Mouse (Mus musculus): ENCODE measurements around the gene Lrrc3b. TPM values are rescaled to one million over a fixed set of nuclear protein-coding genes. Genes with fewer than 3 reads are reported as not detected.

The Lrrc3b gene
- 1 to 10 TPM; 7.7 to 8.6 TPM for total RNA-seq (2021)

DNA sequence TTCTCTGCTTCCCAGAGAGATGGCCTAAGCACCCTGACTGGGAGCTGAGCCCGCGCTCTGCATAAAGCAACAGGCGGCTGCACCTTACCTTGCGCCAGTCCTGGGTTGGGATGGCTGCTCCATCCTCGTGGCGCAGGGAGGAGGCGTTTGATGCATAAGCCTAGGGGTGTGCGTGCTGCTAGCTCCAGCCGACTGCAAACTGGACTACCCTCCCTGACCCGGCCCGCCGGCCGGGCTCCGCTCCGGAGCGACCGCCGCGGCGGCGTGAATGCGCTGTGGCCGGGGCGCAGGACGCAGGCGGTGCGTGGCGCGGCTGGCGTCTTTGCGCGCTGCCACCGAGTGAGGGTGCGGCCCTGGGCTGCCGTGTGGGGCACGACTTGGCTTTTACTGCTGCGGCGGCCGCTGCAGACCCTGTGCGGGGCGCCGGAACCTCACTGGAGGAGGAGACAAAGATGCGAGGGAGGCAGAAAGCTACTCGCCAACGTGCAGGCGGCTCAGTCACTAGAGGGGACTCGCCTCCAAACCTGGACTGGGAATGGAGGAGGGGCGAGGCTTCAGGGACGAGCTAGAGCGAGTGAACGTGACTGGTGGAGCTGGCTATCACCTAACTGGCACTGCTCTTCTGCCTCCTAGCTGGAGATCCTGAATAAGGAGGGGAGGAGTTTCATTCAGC, at the start of gene Lrrc3b:
Lrrc3b (minus strand) TSS at position 503 of the 673 bp plus-strand sequence.
- peak; percentile 55 to 58 for DNase-seq

GRCm38 (mm10) chr14:15477668-15478067, 38.9 kb upstream of the Lrrc3b start:
- no peak for DNase-seq

- DNase-seq: peak; percentile 6 to 24
These were observed 697 bp downstream of the Lrrc3b start for GRCm38 (mm10) chr14:15438096-15438484.

DNA sequence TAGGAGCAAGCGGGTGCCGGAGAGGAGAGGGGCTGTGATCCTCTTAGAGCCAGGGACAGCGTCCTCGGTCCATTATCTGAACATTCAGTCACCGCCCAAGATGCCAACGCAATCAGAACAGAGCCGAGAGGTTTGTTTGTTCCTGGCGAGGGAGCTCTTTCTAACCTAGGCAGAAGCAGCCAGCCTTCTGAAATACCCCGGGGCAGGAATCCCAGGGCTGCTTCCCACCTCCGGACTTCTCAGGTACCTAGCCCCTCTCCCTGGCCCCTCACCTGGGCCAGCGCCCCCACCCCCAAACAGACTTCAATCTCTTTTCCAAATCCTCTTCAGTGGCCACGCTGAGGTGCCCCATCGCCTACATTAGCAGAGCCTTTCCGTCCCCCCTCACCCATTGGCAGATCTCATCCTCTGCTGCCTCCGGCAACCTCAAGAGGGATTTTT, 1.3 kb downstream of the Lrrc3b start:
- DNase-seq: peak; percentile 11 to 19

- no peak for DNase-seq
These were observed 1.7 kb downstream of the Lrrc3b start for GRCm38 (mm10) chr14:15437046-15437445.

- no peak for DNase-seq
These were observed 2.2 kb downstream of the Lrrc3b start for GRCm38 (mm10) chr14:15436586-15436985.

DNA sequence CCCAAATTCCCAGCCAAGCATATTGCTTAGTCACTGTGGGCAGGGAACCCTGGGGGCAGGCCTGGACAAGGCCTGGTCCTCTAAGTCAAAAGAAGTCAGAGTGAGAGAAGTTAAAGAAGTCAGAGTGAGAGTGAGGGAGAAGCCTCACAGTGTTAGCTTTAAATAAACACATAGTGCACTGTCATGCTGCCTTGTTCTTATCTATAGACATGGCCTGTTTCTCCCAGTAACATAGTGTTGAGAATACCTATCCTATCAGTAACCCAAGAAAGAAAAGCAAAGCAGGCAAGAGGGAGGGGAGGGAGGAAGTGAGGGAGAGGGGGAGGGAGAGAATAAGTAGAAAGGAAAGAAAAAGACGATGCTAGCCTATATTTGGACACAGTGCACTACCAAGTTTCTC, 6.4 kb downstream of the Lrrc3b start:
- DNase-seq: no peak

DNA sequence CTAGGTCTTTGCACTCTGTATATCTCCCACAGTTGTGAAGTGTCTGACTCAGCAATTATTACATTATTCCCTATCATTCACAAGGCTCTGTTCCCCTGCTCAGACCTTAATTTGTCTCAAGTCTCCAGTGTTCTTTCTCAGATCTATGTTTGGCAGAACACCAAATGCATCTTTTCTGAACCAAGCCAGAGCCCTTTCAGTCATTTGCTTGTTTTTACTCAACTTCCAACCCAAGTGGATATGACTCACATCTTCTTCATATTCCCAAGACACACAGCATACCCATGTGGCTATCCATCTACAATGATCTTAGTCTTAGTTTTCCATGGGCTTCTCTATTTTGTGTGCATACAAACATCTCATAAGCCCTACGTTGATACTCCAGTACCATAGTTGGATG, 17.2 kb downstream of the Lrrc3b start:
- DNase-seq: no peak

DNA sequence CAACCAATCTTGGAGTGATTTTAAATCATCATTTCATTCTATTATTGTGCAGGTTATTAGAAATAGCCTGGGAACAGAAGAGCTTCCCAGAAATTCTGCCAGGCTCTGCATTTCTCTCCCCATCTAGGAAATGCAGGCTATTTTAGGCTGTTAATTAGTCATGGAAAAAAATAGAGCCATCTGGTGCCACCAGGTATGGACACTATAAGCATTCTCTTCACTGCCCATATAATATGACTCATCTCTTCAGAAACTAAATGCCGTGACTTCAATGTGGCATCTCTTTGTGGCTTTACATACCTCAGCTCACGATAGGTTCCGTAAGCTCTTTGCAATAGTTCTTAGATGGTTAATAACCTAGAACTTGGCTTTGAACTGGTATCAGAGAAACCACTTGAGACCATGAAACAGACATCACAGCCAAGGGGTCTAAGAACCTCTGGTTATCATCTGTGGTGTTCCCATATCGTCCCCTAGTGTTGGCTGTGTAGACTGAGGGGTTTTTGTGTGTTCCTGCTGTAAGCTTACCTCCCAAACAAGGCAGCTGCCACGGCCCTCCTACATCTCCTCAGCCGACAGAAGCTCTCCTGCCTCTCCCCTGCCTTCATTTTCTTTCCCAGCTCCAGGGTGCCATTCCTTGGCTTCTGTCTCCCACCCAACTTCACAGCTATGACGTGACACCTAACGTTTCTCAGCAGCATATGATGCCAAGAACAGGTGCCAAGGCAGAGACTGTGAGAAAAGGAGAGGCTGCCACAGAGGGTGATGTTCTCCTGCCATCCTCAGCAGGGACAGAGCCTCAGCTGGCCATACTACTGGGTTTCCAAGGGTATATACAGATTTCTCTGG, 27.9 kb downstream of the Lrrc3b start:
- peak; percentile 8 to 11 for DNase-seq

DNA sequence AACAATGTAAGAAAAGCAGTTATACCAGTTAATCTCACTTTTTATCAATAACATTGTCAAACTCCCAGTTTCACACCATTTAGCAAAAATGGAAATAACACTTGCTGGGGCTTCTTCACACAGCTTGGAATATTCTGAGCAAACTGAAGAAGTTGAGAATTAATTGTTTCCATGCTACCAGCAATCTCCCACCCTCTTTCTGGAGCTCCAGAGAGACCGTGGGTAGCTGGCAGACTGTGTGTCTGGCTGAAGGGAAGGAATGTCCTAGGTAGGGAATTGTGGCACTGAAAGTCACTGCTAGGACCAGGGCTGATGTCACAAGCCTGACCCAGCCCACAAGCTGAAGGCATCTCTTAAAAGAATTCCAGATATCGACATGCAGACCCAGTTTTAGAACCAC, 53.3 kb downstream of the Lrrc3b start:
- DNase-seq: no peak

DNA sequence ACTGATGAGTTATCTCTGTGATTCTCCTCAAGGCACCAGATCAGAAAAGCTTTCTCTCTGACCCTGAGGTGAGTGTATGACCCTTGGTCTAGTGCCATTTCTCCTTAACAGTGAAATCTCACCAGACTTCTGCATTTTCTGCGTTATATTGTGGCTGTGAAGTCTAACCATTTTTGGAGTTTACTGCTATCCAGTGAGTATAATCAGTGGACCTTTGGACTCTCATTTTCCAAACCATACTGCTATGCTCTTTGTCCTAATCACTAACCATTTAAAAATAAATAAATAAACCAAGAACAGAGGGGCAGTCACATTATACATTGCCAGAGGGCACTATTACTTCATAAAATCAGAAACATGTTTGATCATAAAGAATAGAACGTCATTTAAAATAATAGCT, 53.8 kb downstream of the Lrrc3b start:
- no peak for DNase-seq

DNA sequence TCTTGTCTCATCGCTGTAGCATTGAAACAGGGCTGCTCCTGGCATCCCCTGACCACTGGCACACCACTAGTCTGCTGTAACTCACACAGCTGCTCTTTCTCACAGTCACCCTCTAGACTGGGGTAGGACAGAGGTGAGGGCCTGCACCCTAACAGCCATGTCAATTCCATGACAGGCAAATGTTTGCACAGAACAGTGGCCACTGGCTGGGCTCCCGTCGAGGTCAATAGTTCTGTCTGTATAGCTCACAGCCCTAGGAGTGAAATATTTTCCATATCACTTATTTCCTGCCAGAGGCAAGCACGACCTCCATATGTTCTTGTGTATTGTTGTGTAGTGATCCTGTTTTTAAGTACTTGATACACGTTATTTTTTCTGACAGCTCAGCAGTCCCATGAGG, 54.3 kb downstream of the Lrrc3b start:
- DNase-seq: no peak

GRCm38 (mm10) chr14:15383133-15383532, 55.7 kb downstream of the Lrrc3b start:
- DNase-seq: no peak

GRCm38 (mm10) chr14:15377368-15377767, 61.4 kb downstream of the Lrrc3b start:
- no peak for DNase-seq

DNA sequence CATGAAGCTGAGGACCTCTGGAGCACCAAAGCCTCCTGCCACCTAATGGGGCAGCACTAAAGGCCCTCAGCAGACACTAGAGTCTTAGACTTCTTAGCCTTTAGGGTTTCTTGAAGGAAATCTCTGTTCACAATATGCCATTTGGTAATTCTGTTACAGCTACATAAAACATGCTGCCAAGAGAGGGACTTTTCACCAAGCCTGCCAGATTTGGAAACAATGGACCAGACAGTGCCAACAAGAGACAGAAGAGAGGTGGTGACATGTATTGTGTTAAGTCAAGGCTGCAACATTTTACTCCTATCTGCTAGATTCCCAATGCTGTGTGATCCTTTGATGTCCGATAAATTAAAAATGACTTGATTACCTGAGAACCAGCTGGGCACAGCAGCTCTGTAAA, 62.0 kb downstream of the Lrrc3b start:
- DNase-seq: no peak

DNA sequence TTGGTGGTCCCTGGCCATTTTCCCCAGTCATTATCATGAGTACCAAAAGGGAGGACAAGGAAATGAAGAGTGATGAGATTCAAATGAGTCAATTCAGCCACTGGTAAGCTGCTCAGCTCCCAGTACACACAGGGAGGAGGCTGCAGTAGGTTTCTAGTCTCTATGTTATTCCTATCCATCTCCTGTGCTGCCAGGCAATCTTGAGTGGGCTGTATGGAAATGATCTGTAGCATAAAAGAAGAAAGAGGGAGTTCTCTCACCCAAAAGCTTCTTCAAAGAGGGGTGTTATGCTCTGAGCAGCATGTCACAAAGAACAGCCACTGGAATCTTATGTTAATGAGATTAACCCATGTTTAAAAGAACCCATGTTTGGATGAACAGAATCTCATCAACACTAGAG, 64.5 kb downstream of the Lrrc3b start:
- DNase-seq: no peak

DNA sequence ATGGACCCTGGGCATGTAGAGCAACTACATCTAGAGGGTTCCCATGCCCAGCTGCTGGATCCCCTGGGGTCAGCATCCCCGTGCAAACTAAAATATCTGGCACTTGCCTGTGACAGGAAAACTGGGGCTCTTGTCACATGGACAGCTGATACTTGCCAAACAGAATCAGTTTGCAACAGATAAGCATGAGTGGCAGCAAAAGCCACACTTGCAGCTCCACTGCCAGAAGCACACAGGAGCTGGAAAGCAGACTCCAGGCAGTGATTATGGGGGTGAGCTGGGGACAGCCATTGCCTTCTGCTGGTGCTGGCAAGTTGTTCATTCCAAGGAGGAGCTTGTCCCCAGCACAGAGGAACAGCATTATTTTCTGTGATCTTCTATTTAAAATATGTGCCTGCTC, 65.8 kb downstream of the Lrrc3b start:
- DNase-seq: peak; percentile 34 to 56

- no peak for DNase-seq
These were observed 73.7 kb downstream of the Lrrc3b start for GRCm38 (mm10) chr14:15365045-15365444.

- no peak for DNase-seq
These were observed 78.9 kb downstream of the Lrrc3b start for GRCm38 (mm10) chr14:15359893-15360292.

DNA sequence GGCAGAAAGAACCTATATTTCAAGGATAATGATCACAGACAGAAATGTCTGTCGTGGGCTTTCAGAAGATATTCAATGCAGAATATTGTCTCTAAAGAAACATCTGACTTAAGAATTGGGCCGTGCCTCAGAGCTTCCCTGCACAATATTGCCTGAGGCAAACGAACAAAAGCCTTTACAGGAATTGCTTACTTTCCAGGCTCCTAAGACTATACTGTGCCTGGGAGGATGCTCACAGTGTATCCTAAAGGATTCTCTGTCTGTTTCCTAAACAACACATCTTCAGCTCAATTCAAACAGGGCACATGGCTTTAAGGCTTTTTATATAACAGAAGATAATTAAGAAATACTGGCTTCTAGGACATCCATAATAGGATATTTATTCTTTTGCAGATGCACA, 79.7 kb downstream of the Lrrc3b start:
- DNase-seq: no peak

GRCm38 (mm10) chr14:15355512-15355911, 83.3 kb downstream of the Lrrc3b start:
- peak; percentile 56 for DNase-seq

DNA sequence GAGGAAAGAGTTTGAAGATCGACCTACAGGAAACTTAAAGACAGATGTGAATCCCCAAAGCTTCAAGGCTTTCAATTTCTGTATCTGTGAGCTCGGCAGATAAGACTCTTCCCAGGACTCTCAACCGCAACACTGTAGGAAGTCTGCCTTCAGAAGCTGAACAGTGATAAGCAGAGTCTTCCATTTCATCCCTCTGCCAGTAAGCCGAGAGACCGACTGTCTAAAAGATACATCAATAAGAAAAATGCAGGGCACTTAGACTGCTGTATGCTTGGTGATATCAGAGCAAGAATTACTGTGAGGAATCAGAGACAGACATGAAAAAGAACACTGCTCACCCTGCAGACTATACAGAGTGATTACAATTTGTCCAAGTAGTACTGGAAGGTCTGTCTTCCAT, 84.5 kb downstream of the Lrrc3b start:
- no peak for DNase-seq

- no peak for DNase-seq
These were observed 105.7 kb downstream of the Lrrc3b start for GRCm38 (mm10) chr14:15333130-15333529.

DNA sequence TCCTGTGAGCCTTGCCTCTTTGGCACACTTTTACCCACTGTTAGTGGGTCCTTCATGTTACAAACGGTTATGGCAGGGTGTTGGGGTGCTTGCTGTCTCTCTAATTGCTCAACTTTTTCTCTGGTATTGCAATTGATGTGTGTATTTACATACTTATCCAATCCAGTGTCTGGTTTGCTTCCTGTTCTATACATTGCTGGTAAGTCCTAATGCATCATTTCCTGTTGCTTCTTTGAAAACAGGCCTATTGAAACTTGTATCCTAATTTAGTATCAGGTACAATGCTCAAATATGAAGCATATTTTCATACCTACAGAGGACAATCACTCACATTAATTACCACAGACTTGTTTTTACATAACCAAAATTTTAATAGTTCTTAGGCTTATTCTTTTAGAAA, 107.4 kb downstream of the Lrrc3b start:
- DNase-seq: no peak
